Mouse (Mus musculus) spleen, postnatal 14 days (tissue): Measurements from ENCODE around the gene Slc16a10.

ENCODE experiments used
- DNase-seq, 2 experiments: peaks; one replicate each; pipeline ENCODE4 v3.0.0; 2021 to 2022; ENCODE audit warnings: low spot score in 2 of 2

The Slc16a10 gene

GRCm38 (mm10) chr10:40109520-40109919 is 32.5 kb downstream of the Slc16a10 start:
- no peak for DNase-seq

GRCm38 (mm10) chr10:40108992-40109391 is 33.1 kb downstream of the Slc16a10 start:
- no peak for DNase-seq

GRCm38 (mm10) chr10:40107995-40108394 is 34.1 kb downstream of the Slc16a10 start:
- DNase-seq, result no peak

- DNase-seq, result no peak
Measured at GRCm38 (mm10) chr10:40105174-40105573, 36.9 kb downstream of the Slc16a10 start.

GRCm38 (mm10) chr10:40103790-40104189 is 38.3 kb downstream of the Slc16a10 start:
- no peak for DNase-seq

GRCm38 (mm10) chr10:40102986-40103385 is 39.1 kb downstream of the Slc16a10 start:
- no peak for DNase-seq

GRCm38 (mm10) chr10:40102166-40102565 is 39.9 kb downstream of the Slc16a10 start:
- no peak for DNase-seq

GRCm38 (mm10) chr10:40098441-40098840 is 43.6 kb downstream of the Slc16a10 start:
- DNase-seq, result no peak

- DNase-seq, result no peak
Measured at GRCm38 (mm10) chr10:40097519-40097918, 44.5 kb downstream of the Slc16a10 start.

GRCm38 (mm10) chr10:40094752-40095151 is 47.3 kb downstream of the Slc16a10 start:
- DNase-seq, result no peak

GRCm38 (mm10) chr10:40093526-40093925 is 48.5 kb downstream of the Slc16a10 start:
- DNase-seq, result no peak

- DNase-seq, result no peak
Measured at GRCm38 (mm10) chr10:40091455-40091854, 50.6 kb downstream of the Slc16a10 start.

- DNase-seq, result no peak
Measured at GRCm38 (mm10) chr10:40090504-40091428, 51.3 kb downstream of the Slc16a10 start.

- no peak for DNase-seq
Measured at GRCm38 (mm10) chr10:40084332-40085093, 57.5 kb downstream of the Slc16a10 start.

GRCm38 (mm10) chr10:40083556-40083955 is 58.5 kb downstream of the Slc16a10 start:
- DNase-seq, result no peak

- DNase-seq, result no peak
Measured at GRCm38 (mm10) chr10:40082668-40083067, 59.4 kb downstream of the Slc16a10 start.

- no peak for DNase-seq
Measured at GRCm38 (mm10) chr10:40080533-40080932, 61.5 kb downstream of the Slc16a10 start.

GRCm38 (mm10) chr10:40079256-40079655 is 62.8 kb downstream of the Slc16a10 start:
- DNase-seq, result no peak

GRCm38 (mm10) chr10:40077960-40078353 is 64.1 kb downstream of the Slc16a10 start:
- DNase-seq, result no peak

- no peak for DNase-seq
Measured at GRCm38 (mm10) chr10:40077346-40077959, 64.6 kb downstream of the Slc16a10 start.

- DNase-seq, result no peak
Measured at GRCm38 (mm10) chr10:40073608-40074007, 68.5 kb downstream of the Slc16a10 start.

GRCm38 (mm10) chr10:40070684-40071083 is 71.4 kb downstream of the Slc16a10 start:
- no peak for DNase-seq
